Mouse (Mus musculus): ENCODE results near the gene Maneal. TPM values are rescaled to one million over a fixed set of nuclear protein-coding genes. Genes with fewer than 3 reads are reported as not detected.

Maneal gene
- total RNA-seq, 2 experiments from 2014 or later = 54.0 TPM

DNA sequence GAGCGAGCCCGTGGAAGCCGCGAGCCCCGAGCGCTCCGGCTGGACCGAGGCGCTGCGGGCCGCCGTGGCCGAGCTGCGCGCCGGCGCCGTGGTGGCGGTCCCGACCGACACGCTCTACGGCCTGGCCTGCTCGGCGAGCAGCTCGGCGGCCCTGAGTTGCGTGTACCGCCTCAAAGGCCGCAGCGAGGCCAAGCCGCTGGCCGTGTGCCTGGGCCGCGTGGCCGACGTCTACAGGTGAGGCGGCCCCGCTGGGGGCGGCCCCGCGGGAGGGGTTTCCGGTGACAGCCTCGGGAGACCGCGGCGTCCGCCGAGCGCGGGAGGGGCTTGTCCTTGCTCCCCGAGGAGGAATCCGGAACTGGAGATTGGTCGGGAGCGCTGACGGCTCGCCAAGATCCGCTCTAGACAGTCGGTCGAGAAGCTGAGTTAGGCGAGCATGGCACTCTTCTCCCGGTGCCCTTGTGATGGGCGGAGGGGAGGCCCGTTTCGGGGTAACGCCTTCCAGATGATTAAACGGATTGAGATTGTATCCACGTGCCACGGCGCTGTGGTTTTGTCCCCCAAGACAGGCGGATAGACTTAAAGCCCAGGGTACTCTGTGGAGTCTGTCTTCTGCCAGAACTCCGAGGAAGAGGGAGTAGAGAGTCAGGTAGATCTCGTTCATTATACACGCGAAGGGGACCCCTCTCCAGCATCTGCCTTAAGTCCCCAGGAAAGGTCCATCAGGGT lies 10.9 kb downstream of the Maneal start, which contains the start of gene 1110065P20Rik:
Gene 1110065P20Rik, minus strand, starts transcription at position 264 of the 726 bp plus-strand sequence.
- peak; percentile 60 to 90 for DNase-seq (ENCODE audit: extremely low spot score in 1 of 2, low spot score in 2 of 2)
- intact Hi-C loops (cut with DNase I) = no loop called here

DNA sequence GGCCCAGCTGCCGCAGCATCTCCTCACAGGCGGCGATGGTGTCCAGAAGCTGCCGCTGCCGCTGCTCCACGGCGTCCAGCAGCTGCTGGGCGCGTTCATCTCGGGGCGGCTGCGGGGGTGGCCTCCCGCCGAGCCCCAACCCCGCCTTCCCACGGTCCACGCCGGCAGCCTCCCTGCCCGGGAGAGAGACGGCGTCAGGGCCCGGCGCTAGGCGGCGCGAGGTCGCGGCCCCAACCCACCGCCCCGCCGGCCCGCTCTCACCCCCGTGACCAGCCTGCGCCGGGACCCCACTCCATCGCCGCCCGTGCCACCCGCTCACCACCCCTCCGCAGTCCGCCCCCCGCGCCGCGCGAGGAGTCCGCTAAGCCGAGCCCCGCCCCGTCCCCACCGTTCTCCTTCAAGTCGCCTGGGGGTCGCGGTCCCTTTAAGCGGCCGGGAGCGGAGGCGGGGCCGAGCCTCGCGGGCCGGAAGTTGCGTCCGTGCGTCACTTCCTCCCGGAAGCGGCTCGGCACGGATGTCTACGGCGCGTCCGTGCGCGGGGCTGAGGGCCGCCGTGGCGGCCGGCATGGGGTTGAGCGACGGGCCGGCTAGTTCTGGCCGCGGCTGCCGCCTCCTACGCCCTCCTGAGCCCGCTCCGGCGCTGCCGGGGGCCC lies 11.6 kb downstream of the Maneal start, which contains the start of gene Yrdc:
Gene Yrdc, plus strand, starts transcription at position 419 of the 653 bp plus-strand sequence.
- intact Hi-C loops (cut with DNase I) = no loop called here
- peak; percentile 90 to 98 for DNase-seq (ENCODE audit: extremely low spot score in 1 of 2, low spot score in 2 of 2)

DNA sequence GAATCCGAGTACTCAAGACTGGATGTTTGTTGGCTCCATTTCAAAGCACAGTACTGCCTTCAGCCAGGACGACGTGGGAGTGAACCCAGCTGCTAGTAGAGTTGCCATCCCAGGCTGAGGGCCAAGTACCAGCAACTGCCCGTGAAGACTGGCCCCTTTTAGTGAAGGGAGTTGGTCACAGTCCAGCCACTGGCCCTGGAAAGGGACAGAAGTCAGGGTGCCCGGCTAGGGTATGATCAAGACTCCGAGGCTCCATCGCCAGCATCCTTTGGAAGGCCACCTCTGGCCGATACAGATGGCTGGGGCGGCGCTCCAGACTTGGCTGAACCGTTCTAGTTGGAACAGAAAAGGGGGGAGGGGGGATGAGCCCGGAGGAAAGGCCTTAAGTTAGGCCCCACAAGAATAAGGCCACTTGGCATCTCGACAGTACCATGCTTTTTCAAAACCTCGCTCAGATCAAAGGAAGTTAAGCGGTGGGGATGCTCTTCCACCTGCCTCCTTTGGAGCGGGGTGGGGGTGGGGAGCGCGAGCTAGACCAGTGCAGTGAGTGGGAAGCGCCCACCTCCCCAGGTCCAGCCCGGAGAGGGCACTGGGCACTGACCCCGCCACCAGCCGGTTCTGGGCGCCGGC lies 12.2 kb downstream of the Maneal start:
- peak; percentile 82 to 85 for DNase-seq (ENCODE audit: extremely low spot score in 1 of 2, low spot score in 2 of 2)
- intact Hi-C loops (cut with DNase I) = loop anchor here (5.0 kb wide), 1 partner anchor 47 kb away; the partner anchor contains the start of gene Mtf1

DNA sequence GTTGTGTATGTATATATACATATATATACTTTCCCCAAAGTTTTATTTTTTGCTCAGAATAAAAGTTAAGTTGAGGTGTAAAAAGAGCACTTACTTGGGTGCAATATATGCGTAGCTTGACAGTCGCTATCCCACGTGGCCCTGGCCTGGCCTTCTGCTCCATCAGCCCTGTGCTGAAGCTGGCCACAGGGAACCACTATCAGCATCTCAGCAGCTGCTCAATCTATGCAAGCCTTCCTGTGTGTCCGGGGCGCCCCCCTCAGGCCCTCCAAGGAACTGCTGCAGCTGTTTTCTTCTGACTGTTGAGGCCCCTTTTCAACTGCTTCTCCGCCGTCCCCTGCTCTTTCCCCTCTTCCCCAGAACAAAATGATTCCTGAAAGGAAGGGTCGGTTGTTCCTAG lies 14.4 kb downstream of the Maneal start:
- intact Hi-C loops (cut with DNase I) = loop anchor here (5.0 kb wide), 1 partner anchor 45 kb away; the partner anchor contains the start of gene Mtf1
- DNase-seq (ENCODE audit: extremely low spot score in 1 of 2, low spot score in 2 of 2) = peak; percentile 83 to 88

DNA sequence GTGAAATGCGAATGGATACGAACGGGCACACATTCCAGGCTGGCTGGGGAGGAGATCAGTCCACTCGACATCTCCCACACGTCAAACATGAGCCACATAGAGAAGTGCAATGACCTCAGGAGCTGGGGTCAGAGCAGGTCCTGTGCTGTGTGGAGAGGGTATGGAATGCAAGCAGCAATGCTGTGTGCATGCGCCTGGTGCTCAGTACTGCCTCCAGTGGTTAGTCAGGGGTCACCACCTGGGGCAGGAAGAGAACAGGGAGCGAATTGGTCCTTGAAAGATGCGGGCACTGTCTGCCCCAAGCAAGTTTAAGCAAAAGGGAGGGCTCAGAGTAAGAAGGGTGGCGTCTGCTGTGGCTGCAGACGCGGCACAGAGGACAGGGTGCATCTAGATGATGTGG lies 18.5 kb downstream of the Maneal start:
- DNase-seq (ENCODE audit: extremely low spot score in 1 of 2, low spot score in 2 of 2) = peak in 1 of 2 experiments; percentile 52
- intact Hi-C loops (cut with DNase I) = no loop called here

DNA sequence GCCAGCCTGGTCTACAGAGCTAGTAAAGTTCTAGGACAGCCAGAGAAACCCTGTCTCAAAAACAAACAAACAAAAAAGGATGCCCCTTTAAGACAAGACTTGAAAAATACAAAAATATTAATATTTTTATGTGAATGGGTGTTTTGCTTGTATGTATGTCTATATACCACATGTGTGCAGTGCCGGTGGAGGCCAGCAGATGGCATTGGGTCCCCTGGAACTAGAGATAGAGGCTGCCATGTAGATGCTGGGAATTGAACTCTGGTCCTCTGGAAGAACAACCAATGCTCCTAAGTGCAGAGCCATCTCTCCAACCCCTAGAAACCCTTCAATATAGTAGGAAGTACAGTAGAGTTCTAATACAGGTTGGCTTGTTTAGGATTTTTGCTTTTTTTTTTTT lies 21.0 kb downstream of the Maneal start:
- no peak for DNase-seq (ENCODE audit: extremely low spot score in 1 of 2, low spot score in 2 of 2)
- intact Hi-C loops (cut with DNase I) = no loop called here

DNA sequence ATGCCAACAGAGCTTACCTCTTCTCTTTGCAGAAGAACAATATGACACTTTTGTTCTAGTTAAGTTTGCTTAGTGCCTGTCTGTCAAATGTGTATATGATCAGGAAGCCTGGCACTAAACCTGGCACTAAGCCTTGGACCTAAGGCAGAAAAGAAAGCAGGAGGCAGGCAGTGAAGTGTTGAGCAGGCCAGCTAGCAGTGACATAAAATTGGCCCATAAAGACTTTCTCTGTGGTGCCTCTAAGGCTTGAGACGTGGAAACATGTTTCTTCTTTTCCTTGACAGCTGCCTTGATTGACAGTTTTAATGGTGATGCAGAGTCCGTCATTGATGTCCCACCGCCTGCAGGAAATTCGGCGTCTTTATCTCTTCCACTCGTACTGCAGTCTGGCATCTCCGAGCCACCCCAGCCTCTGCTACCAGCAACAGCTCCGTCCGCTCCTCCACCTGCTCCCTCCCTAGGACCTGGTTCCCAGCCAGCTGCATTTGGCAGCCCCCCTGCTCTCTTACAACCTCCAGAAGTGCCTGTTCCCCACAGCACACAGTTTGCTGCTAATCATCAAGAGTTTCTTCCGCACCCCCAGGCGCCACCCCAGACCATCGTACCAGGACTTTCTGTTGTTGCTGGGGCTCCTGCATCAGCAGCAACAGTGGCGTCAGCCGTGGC lies 23.8 kb downstream of the Maneal start:
- no peak for DNase-seq (ENCODE audit: extremely low spot score in 1 of 2, low spot score in 2 of 2)
- intact Hi-C loops (cut with DNase I) = no loop called here

DNA sequence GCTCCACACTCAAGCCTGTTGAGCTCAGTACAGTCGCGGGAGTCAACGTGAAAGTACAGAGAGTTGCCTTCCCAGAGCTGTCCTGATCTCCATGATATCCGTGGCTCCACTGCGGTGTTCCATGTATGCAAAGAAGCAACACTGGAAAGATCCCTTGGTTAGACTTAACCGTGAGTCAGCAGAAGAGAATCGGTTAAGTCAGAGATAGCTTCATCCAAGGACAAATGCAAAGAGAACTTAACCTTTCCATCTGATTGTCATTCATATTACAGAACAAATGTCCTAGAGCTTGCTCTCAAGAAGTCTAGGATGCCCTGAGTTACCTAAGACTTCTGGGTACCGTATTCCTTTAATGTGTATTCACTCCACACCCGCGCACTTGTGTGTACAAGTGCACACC lies 29.2 kb downstream of the Maneal start:
- no peak for DNase-seq (ENCODE audit: extremely low spot score in 1 of 2, low spot score in 2 of 2)
- intact Hi-C loops (cut with DNase I) = no loop called here

DNA sequence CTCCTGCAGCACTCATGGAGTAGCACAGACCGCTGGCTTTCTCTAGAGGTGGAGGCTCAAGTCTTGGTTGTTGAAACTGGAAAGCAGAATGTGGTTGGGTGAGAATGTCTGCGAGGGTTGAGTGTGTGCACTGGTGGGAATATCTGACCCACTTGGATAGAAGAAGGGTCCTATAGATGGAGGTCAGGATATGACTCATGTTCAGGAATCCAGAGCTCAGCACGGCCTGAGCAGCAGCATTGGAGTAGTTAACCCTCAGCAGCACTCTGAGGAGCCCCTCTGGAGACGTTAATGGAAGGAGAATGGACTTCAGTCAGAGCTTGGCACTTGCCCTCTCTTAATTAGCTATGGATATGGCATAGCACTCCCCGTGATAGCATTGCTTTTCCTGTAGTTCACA lies 32.3 kb downstream of the Maneal start:
- DNase-seq (ENCODE audit: extremely low spot score in 1 of 2, low spot score in 2 of 2) = no peak
- intact Hi-C loops (cut with DNase I) = no loop called here

DNA sequence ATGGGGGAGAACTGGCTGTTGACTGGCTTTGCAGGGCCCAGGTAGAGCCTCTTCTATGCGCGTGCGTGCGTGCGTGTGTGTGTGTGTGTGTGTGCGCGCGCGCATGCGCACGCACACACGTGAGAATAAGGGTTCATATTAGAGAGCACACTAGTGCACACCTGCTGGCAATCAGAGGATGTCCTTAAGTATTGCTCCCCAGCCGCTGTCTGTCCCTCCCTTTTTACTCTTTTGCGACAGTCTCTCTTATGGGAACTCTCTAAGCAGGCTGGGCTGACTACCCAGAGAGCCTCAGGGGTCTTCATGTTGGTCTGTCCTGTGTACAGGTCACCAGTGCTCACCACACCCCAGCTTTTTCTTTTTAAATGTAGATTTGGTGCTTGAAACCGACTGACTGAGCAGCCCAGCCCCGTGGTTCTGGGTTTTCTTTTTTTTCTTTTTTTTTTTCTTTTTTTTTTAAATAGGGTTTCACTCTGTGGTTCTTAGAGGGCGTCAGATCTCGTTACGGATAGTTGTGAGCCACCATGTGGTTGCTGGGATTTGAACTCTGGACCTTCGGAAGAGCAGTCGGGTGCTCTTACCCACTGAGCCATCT lies 36.5 kb downstream of the Maneal start:
- intact Hi-C loops (cut with DNase I) = no loop called here

DNA sequence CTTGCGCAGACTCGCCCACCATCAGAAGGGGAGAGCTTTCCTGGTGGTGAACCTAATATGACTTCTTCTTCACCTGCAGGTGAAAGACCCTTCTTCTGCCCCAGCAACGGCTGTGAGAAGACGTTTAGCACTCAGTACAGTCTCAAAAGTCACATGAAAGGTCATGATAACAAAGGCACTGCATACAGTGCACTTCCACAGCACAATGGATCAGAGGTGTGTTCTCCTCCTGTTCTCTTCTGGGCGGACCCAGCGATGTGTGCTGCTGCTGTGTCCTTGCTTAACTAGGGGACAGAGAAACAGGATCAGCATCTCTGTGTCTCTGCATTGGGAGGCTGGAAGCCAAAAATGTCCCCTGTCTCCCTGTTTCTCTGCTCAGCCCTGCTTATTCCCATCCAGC lies 37.0 kb downstream of the Maneal start:
- intact Hi-C loops (cut with DNase I) = no loop called here
- DNase-seq (ENCODE audit: extremely low spot score in 1 of 2, low spot score in 2 of 2) = no peak

More for the DNA sequence above, 36.5 kb downstream of the Maneal start:
- DNase-seq (ENCODE audit: extremely low spot score in 1 of 2, low spot score in 2 of 2) = no peak

DNA sequence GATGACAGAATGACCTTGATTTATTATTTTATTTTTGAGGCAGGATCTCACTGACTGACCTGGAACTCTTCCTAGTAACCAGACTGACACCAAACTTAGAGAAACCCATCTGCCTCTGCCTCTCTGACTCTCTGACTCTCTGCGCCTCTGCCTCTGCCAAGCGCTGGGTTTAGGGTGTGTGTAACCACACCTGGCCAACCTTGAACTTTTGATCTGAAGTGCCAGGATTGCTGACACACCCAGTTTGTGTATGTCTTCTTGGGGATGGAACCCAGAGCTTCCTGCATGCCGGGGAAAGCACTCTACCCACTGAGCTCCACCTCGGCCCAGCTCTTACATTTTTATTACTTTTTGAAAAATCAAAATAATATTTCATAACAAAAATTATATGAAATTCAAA lies 43.1 kb downstream of the Maneal start:
- intact Hi-C loops (cut with DNase I) = no loop called here
- no peak for DNase-seq (ENCODE audit: extremely low spot score in 1 of 2, low spot score in 2 of 2)

DNA sequence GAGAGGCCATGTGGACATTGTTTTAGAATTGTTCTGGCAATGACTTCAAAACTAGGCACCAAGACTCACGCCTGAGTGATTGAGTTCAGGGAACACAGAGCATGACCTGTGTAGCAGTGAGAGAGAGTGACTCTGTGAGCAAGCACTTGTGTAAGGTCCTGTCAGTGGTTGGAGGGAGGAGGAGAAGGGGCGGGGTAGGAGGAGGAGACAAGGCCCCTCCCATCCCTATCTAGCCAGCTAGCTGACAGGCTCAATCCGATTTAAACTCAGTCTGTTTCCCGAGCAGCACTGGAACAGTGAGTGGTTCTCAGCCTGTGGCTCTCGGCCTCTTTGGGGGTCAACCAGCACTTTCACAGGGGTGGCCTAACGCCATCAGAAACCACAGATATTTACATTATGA lies 44.2 kb downstream of the Maneal start:
- intact Hi-C loops (cut with DNase I) = no loop called here
- no peak for DNase-seq (ENCODE audit: extremely low spot score in 1 of 2, low spot score in 2 of 2)

DNA sequence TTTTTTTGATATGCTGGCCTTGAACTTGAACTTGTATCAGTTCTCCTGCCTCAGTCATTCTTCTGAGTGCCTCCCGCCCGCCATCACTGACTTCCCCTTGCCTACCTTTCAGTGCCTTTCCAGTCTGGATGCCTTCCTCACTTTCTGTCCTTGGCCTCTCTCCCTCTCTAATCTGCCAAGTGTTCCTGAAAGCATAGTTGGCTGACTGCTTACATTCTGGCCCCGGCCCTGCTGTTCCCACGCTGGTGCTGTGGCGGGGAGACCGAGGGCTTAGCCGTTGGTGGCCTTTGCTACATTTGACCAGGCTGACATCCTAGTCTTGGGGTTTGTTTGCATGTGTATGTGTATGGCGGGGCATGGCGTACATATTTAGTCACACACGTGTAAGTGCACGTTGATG lies 46.1 kb downstream of the Maneal start:
- intact Hi-C loops (cut with DNase I) = no loop called here
- DNase-seq (ENCODE audit: extremely low spot score in 1 of 2, low spot score in 2 of 2) = no peak

DNA sequence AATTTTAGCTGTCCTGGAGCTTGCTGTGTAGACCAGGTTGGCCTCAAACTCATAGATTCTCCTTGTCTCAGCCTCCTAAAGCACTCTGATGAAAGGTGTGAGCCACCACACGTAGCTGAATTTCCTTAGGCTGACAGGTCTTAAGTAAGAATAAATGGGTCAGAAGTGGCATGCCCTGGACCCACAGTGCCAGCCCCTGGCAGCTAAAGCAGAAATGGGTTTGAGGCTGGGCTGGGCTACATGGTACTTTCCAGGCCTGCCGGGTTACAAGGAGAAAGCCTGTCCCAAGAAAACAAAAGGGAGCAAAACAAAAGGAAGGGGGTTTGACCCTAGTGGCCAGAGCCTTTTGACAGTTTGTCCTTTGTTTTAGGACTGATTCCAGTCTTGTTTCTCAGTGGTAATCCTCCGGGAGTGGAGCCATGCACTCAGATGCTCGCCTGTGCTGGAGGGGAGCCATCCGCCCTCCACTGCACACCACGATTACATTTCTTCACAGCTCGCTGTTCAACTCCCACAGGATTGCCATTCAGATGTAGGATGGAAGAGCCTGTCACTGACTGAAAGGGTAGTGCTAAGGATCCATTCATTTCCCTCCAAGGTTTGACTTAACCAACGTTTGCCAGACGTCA lies 50.5 kb downstream of the Maneal start:
- peak in 1 of 2 experiments; percentile 40 for DNase-seq (ENCODE audit: extremely low spot score in 1 of 2, low spot score in 2 of 2)
- intact Hi-C loops (cut with DNase I) = no loop called here

DNA sequence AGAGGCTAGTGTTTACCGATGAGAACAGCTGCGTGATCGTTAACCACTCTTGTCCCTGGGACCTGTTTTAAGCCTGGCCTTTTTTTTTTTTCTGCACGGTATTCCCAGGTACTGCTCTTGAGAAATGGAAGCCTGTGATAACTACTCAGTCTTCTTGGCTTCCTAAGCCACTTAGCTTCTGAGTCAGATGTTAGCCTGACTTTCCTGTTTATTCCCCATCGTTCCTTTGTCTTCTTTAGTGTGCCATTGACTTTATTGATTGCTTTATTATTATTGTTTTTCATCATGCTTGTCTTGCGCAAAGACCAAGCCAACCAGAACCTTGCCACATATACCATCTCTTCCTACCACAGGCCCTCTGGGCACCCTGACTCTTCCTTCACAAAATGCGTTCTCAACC lies 51.9 kb downstream of the Maneal start:
- no peak for DNase-seq (ENCODE audit: extremely low spot score in 1 of 2, low spot score in 2 of 2)
- intact Hi-C loops (cut with DNase I) = no loop called here

DNA sequence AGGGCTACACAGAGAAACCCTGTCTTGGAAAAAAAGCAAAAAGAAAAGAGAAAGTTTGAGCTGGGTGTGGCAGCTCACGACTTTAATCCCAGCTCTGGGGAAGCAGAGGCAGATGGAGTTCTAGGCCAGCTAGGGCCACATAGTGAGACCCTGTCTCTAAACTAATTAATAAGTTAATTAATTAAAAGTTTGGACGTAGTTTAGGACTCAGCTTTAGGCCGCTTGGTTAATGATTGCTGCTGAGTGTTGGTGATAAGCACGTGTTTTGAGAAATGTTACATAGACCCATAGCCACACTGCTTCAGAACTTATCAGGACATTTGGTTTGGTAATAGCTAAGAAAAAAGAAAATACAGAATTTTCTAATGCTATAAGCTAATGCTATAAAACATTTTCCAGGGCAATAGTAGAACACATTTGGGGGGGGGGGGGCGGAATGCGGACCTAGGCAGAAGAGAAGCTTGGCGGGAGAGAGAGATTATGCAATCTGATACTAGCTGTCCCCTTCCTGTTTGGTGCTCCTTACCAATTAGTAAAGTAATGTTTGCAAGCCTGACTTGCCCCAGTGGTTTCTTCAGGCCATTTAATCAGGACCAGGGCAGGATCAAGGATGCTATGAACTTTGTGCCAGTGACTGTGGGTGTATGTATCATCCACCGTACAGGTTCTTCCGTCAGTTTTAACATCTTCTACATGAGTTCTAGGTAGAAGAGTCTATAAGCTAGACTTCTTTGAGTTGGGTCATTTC lies 52.7 kb downstream of the Maneal start:
- no peak for DNase-seq (ENCODE audit: extremely low spot score in 1 of 2, low spot score in 2 of 2)
- intact Hi-C loops (cut with DNase I) = no loop called here

DNA sequence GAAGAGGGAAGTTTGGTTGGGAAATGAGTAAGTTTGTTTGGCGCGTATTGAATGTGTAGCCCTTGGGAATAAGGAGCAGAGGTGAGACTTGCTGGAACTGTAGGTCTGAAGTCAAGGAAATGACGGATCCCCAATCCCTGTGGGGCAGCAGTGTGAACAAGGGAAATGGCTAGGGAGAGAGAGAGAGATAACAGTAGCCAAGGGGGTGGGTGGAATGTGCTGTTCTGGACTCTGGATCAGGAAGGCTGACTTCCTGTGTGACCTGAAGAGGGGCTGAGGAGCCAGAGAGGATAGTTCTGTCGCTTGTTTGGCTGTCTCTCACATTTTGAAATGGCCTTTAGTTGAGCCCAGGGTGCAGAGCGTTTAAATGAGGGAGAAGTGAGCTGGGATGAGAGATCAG lies 53.5 kb downstream of the Maneal start:
- no peak for DNase-seq (ENCODE audit: extremely low spot score in 1 of 2, low spot score in 2 of 2)
- intact Hi-C loops (cut with DNase I) = no loop called here

All from left cerebral cortex, postnatal 10 days (tissue).